Mouse (Mus musculus): Measurements from ENCODE around the gene Anp32b.

The Anp32b gene

GRCm38 (mm10) chr4:46452855-46453719 is 2.4 kb downstream of the Anp32b start:
- DNase-seq (ENCODE audit: low spot score), result no peak

GRCm38 (mm10) chr4:46454097-46454864 is 3.6 kb downstream of the Anp32b start:
- no peak for DNase-seq (ENCODE audit: low spot score)

GRCm38 (mm10) chr4:46456762-46457161 is 6.1 kb downstream of the Anp32b start:
- no peak for DNase-seq (ENCODE audit: low spot score)

GRCm38 (mm10) chr4:46457186-46457585 is 6.5 kb downstream of the Anp32b start:
- DNase-seq (ENCODE audit: low spot score), result no peak

GRCm38 (mm10) chr4:46458411-46458810 is 7.7 kb downstream of the Anp32b start:
- DNase-seq (ENCODE audit: low spot score), result no peak

- no peak for DNase-seq (ENCODE audit: low spot score)
These were observed 12.6 kb downstream of the Anp32b start for GRCm38 (mm10) chr4:46463130-46463830.

DNA sequence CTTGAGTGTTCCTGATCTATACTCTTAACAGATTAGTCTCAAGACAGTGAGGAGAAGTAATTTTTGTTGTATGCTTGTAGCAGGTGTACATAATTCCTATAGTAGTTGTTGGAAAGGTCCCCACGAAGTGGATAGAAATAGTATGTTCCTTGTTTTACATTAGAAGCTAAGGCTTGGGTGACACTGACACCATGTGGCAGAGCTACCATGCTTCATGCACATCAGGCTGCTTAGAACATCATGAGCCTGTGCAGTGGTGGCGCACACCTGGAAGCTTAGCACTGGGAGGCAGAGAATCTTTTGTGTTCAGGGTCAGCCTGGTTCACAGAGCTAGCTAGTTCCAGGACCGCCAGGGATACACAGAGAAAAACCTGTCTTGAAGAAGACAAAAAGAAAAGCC is 15.0 kb downstream of the Anp32b start:
- no peak for DNase-seq (ENCODE audit: low spot score)

DNA sequence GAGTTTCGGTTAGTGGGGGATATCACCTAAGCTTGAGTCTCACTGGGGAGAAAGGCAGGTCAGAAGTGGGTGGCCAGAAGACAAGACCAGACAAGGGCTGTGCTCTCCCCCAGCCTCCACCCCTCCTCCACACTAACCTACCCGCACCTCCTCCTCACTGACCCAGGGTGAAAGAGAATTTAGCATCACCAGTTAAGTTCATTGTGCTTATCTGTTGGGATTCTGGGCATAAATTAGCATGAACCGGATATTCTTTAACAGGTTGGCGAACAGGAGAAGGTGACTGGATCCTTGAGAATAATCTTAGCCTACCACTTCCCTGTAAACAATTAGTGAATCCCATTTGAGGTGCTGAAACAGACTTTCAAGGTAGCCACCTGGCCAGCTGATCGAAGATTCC is 24.4 kb downstream of the Anp32b start:
- DNase-seq (ENCODE audit: low spot score), result no peak

DNA sequence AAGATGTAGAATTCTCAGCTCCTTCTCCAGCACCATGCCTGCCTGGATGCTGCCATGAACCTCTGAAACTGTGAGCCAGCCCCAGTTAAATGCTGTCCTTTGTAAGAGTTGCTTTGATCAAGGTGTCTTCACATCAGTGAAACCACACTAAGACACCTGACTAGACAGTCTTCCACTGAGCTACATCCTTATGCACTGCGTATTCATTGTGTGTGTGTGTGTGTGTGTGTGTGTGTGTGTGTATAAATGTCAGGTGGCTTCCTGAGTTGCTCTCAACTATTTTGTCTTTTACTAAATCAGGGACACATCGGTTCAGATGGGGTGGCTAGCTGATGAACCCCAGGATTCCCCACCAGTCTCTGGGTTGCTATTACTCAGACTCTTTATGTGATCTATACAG is 28.4 kb downstream of the Anp32b start:
- DNase-seq (ENCODE audit: low spot score), result no peak

DNA sequence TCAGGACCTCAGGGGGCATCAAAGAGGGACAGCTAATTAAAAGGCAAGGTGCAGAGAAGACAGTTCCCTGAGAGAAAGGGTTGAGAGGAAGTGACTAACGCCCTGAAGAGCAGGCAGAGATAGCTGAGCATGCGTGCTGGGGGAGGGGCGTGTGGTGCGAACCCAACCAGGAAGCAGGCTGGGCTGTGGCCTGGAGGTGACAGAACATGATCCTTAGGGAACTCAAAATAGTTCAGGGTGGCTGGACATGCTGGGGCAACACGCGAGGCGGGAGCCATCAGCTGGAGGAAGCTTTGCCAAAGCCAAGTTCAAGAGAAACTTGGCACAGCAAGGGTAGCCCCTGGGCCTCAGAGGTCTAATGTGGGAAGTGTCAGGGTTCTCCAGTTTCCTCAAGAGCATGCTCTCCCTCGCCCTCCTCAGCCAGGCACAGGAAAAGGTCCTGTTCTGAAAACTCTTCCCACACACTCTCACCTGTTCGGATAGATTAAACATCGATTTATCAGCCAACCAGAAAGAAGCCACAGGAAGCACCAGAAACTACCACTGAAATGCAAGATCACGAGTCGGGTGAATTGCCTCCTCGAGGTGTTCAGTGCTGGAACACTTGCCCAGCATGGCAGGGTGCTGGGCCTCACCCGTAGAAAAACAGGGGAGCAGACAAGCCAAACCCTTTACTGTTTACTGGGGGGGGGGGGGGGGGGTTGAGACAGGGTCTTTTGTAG is 35.2 kb downstream of the Anp32b start:
- DNase-seq (ENCODE audit: low spot score), result peak; percentile 51

GRCm38 (mm10) chr4:46487348-46487747 is 36.6 kb downstream of the Anp32b start:
- DNase-seq (ENCODE audit: low spot score), result no peak

DNA sequence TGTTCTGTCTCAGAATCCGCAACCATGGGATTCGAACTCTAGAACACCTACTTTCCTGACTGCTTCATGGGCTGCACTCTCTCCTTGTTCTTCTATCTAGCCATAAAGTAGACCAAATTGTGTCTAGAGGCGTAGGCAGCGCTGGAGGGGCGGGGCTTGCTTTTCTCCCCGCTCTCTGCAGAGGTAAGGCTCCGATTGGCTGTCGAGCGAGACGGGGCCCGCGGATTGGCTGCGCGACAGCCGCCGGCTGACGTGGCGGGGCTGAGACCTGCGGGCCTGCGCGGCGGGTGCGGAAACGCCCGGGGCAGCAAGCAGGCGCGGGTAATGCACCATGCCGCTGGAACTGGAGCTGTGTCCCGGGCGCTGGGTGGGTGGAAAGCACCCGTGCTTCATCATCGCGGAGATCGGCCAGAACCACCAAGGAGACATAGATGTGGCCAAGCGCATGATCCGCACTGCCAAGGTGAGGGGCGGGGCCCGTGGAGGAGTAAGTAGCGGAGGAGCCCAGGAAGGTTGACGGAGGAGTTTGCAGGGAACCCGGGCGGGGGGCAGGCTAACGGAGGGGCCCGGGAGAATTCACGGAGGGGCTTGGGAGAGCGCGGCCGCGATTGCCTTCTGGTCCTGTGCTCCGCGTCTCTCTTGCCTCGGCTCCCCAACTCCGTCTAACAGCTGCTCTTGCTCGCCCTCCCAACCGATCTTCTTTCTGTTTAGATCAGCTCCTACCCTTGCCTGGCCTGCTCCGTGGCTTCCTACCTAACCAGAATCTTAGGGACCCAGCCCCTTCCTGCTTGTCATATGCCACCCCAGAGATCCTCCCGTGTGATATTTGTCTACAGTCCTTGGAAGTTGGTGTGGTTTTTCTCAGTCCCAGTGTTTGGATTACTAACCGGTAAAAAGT is 38.6 kb downstream of the Anp32b start, which contains the start of gene Nans:
Gene Nans, plus strand, starts transcription at position 221 of the 898 bp plus-strand sequence.
- DNase-seq (ENCODE audit: low spot score), result peak; percentile 87

DNA sequence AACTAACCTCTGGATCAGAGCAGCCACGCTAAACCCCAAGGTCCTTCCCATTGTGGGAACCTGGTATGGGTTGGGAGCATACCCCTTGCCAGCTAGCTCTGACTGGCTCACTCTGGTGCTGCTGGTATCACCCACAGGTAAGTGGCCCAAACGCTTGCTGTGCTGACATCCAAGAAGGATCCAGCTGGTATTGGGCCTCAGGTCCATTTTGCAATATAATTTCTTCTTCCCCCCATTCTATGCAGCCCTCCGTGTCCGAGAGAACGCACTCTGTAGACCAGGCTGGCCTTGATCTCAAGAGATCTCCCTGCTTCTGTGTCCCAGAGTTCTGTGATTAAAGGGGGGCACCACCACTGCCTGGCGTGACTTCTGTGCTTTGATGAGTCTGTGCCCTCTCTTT is 42.4 kb downstream of the Anp32b start:
- no peak for DNase-seq (ENCODE audit: low spot score)

- no peak for DNase-seq (ENCODE audit: low spot score)
These were observed 44.8 kb downstream of the Anp32b start for GRCm38 (mm10) chr4:46495543-46495942.

- DNase-seq (ENCODE audit: low spot score), result no peak
These were observed 46.7 kb downstream of the Anp32b start for GRCm38 (mm10) chr4:46497286-46497892.

DNA sequence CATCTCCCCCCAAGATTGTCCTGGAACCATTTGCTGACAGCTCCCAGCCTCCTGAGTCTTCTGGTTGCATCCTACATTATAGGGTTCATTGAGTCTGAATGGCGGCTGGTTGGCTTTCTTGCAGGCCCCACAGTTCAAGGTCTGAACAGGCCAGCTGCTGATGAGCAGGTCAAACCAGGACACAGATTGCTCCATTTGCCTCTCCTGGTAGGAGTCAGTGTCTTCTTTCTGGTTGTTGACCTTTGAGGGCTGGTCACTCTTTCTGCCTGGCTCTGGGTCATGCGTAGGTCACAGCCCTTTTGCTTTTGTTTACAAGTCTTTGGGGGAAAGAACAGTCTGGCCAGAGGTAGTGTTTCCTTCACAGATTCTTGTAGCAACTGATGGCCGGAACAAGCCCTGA is 47.8 kb downstream of the Anp32b start:
- no peak for DNase-seq (ENCODE audit: low spot score)

- no peak for DNase-seq (ENCODE audit: low spot score)
These were observed 48.3 kb downstream of the Anp32b start for GRCm38 (mm10) chr4:46498976-46499375.

GRCm38 (mm10) chr4:46502606-46503502 is 52.2 kb downstream of the Anp32b start:
- DNase-seq (ENCODE audit: low spot score), result no peak

DNA sequence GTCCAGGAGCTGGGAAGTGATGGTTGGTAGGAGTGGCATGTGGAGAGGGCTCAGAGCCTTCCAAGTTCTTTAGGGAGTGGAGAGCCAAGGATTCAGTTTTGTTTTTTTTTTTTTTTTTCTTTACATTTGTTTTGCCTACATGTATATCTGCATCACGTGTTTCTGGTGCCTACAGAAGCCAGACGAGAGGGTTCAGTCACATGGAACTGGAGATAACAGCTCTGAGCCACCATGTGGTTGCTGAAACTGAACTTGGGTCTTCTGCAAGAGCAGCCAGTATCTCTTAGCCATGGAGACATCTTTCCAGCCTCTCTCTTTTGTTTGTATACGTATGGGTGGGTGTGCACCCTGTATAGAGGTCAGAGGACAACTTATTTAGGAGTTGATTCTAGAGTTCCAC is 53.2 kb downstream of the Anp32b start:
- no peak for DNase-seq (ENCODE audit: low spot score)

All from left cerebral cortex, adult 11 months (tissue).